Mouse (Mus musculus): ENCODE data around the gene Rgs7.

The Rgs7 gene

GRCm38 (mm10) chr1:175426393-175426792, 65.9 kb downstream of the Rgs7 start:
- Histone ChIP-seq H3K36me3 (ENCODE audit: insufficient read depth, low read length) (no peaks in the 10 kb centered on the region), H3K27me3 (ENCODE audit: insufficient read depth, low read length) (no peaks in the 10 kb centered on the region), H3K4me1 (replicated peaks; ENCODE audit: low read depth, low read length) (no peaks in the 10 kb centered on the region)

GRCm38 (mm10) chr1:175420883-175421282, 71.4 kb downstream of the Rgs7 start:
- no peaks in the 10 kb centered on the region for H3K4me1 ChIP-seq (replicated peaks; ENCODE audit: low read depth, low read length)
- H3K9me3 ChIP-seq (ENCODE audit: low read length) = no peaks in the 10 kb centered on the region
- H3K36me3 ChIP-seq (ENCODE audit: insufficient read depth, low read length) = no peaks in the 10 kb centered on the region
- no peak for TF ChIP-seq CTCF (conservative IDR thresholded peaks at IDR 0.05; ENCODE audit: low read length)
- TF ChIP-seq POU5F1 (IDR thresholded peaks at IDR 0.05; ENCODE audit: borderline replicate concordance, low read length) = no peak
- TF ChIP-seq NANOG (IDR thresholded peaks at IDR 0.05; ENCODE audit: borderline replicate concordance, low read length) = no peak
- H3K27me3 ChIP-seq (ENCODE audit: insufficient read depth, low read length) = no peaks in the 10 kb centered on the region
- no peak overlapping the region for H3K4me3 ChIP-seq (replicated peaks; ENCODE audit: low read length)

More at GRCm38 (mm10) chr1:175426393-175426792, 65.9 kb downstream of the Rgs7 start:
- TF ChIP-seq NANOG (IDR thresholded peaks at IDR 0.05; ENCODE audit: borderline replicate concordance, low read length) (no peak), CTCF (conservative IDR thresholded peaks at IDR 0.05; ENCODE audit: low read length) (no peak), POU5F1 (IDR thresholded peaks at IDR 0.05; ENCODE audit: borderline replicate concordance, low read length) (no peak)
- Histone ChIP-seq H3K4me3 (replicated peaks; ENCODE audit: low read length) (no peak overlapping the region), H3K9me3 (ENCODE audit: low read length) (no peaks in the 10 kb centered on the region)

GRCm38 (mm10) chr1:175415728-175416127, 76.6 kb downstream of the Rgs7 start:
- Histone ChIP-seq H3K9me3 (ENCODE audit: low read length) (no peaks in the 10 kb centered on the region), H3K4me3 (replicated peaks; ENCODE audit: low read length) (no peak overlapping the region), H3K27me3 (ENCODE audit: insufficient read depth, low read length) (no peaks in the 10 kb centered on the region), H3K4me1 (replicated peaks; ENCODE audit: low read depth, low read length) (no peaks in the 10 kb centered on the region), H3K36me3 (ENCODE audit: insufficient read depth, low read length) (no peaks in the 10 kb centered on the region)
- TF ChIP-seq POU5F1 (IDR thresholded peaks at IDR 0.05; ENCODE audit: borderline replicate concordance, low read length) (no peak), CTCF (conservative IDR thresholded peaks at IDR 0.05; ENCODE audit: low read length) (no peak), NANOG (IDR thresholded peaks at IDR 0.05; ENCODE audit: borderline replicate concordance, low read length) (no peak)

- Histone ChIP-seq H3K27me3 (ENCODE audit: insufficient read depth, low read length) (no peaks in the 10 kb centered on the region), H3K4me3 (replicated peaks; ENCODE audit: low read length) (no peak overlapping the region), H3K9me3 (ENCODE audit: low read length) (no peaks in the 10 kb centered on the region), H3K4me1 (replicated peaks; ENCODE audit: low read depth, low read length) (no peaks in the 10 kb centered on the region), H3K36me3 (ENCODE audit: insufficient read depth, low read length) (no peaks in the 10 kb centered on the region)
- no peak for TF ChIP-seq CTCF (conservative IDR thresholded peaks at IDR 0.05; ENCODE audit: low read length)
- no peak for TF ChIP-seq POU5F1 (IDR thresholded peaks at IDR 0.05; ENCODE audit: borderline replicate concordance, low read length)
- TF ChIP-seq NANOG (IDR thresholded peaks at IDR 0.05; ENCODE audit: borderline replicate concordance, low read length) = no peak
Measured at GRCm38 (mm10) chr1:175410399-175410798, 81.9 kb downstream of the Rgs7 start.

- Histone ChIP-seq H3K4me3 (replicated peaks; ENCODE audit: low read length) (no peak overlapping the region), H3K36me3 (ENCODE audit: insufficient read depth, low read length) (no peaks in the 10 kb centered on the region), H3K4me1 (replicated peaks; ENCODE audit: low read depth, low read length) (no peaks in the 10 kb centered on the region), H3K9me3 (ENCODE audit: low read length) (no peaks in the 10 kb centered on the region), H3K27me3 (ENCODE audit: insufficient read depth, low read length) (no peaks in the 10 kb centered on the region)
- no peak for TF ChIP-seq POU5F1 (IDR thresholded peaks at IDR 0.05; ENCODE audit: borderline replicate concordance, low read length)
- TF ChIP-seq NANOG (IDR thresholded peaks at IDR 0.05; ENCODE audit: borderline replicate concordance, low read length) = no peak
- no peak for TF ChIP-seq CTCF (conservative IDR thresholded peaks at IDR 0.05; ENCODE audit: low read length)
Measured at GRCm38 (mm10) chr1:175391894-175392293, 100.4 kb downstream of the Rgs7 start.

- no peak overlapping the region for H3K4me3 ChIP-seq (replicated peaks; ENCODE audit: low read length)
- no peaks in the 10 kb centered on the region for H3K27me3 ChIP-seq (ENCODE audit: insufficient read depth, low read length)
- no peaks in the 10 kb centered on the region for H3K9me3 ChIP-seq (ENCODE audit: low read length)
- no peak for TF ChIP-seq CTCF (conservative IDR thresholded peaks at IDR 0.05; ENCODE audit: low read length)
- TF ChIP-seq NANOG (IDR thresholded peaks at IDR 0.05; ENCODE audit: borderline replicate concordance, low read length) = no peak
- TF ChIP-seq POU5F1 (IDR thresholded peaks at IDR 0.05; ENCODE audit: borderline replicate concordance, low read length) = no peak
- no peaks in the 10 kb centered on the region for H3K4me1 ChIP-seq (replicated peaks; ENCODE audit: low read depth, low read length)
- H3K36me3 ChIP-seq (ENCODE audit: insufficient read depth, low read length) = no peaks in the 10 kb centered on the region
Measured at GRCm38 (mm10) chr1:175389250-175389649, 103.0 kb downstream of the Rgs7 start.

- no peaks in the 10 kb centered on the region for H3K9me3 ChIP-seq (ENCODE audit: low read length)
- no peaks in the 10 kb centered on the region for H3K36me3 ChIP-seq (ENCODE audit: insufficient read depth, low read length)
- no peak overlapping the region for H3K4me3 ChIP-seq (replicated peaks; ENCODE audit: low read length)
- no peaks in the 10 kb centered on the region for H3K27me3 ChIP-seq (ENCODE audit: insufficient read depth, low read length)
- H3K4me1 ChIP-seq (replicated peaks; ENCODE audit: low read depth, low read length) = no peaks in the 10 kb centered on the region
- TF ChIP-seq POU5F1 (IDR thresholded peaks at IDR 0.05; ENCODE audit: borderline replicate concordance, low read length) (no peak), CTCF (conservative IDR thresholded peaks at IDR 0.05; ENCODE audit: low read length) (no peak), NANOG (IDR thresholded peaks at IDR 0.05; ENCODE audit: borderline replicate concordance, low read length) (no peak)
Measured at GRCm38 (mm10) chr1:175385581-175386235, 106.6 kb downstream of the Rgs7 start.

GRCm38 (mm10) chr1:175372571-175372970, 119.7 kb downstream of the Rgs7 start:
- Histone ChIP-seq H3K27me3 (ENCODE audit: insufficient read depth, low read length) (no peaks in the 10 kb centered on the region), H3K36me3 (ENCODE audit: insufficient read depth, low read length) (no peaks in the 10 kb centered on the region), H3K9me3 (ENCODE audit: low read length) (no peaks in the 10 kb centered on the region), H3K4me3 (replicated peaks; ENCODE audit: low read length) (no peak overlapping the region), H3K4me1 (replicated peaks; ENCODE audit: low read depth, low read length) (no peaks in the 10 kb centered on the region)
- TF ChIP-seq POU5F1 (IDR thresholded peaks at IDR 0.05; ENCODE audit: borderline replicate concordance, low read length) (no peak), CTCF (conservative IDR thresholded peaks at IDR 0.05; ENCODE audit: low read length) (no peak), NANOG (IDR thresholded peaks at IDR 0.05; ENCODE audit: borderline replicate concordance, low read length) (no peak)

GRCm38 (mm10) chr1:175368062-175368461, 124.2 kb downstream of the Rgs7 start:
- Histone ChIP-seq H3K36me3 (ENCODE audit: insufficient read depth, low read length) (no peaks in the 10 kb centered on the region), H3K4me3 (replicated peaks; ENCODE audit: low read length) (no peak overlapping the region), H3K4me1 (replicated peaks; ENCODE audit: low read depth, low read length) (no peaks in the 10 kb centered on the region), H3K27me3 (ENCODE audit: insufficient read depth, low read length) (no peaks in the 10 kb centered on the region), H3K9me3 (ENCODE audit: low read length) (0 out of 2 replicates have a peak, but pooled peaks cover 3% of the 10 kb centered on the region)
- TF ChIP-seq NANOG (IDR thresholded peaks at IDR 0.05; ENCODE audit: borderline replicate concordance, low read length) = no peak
- no peak for TF ChIP-seq CTCF (conservative IDR thresholded peaks at IDR 0.05; ENCODE audit: low read length)
- no peak for TF ChIP-seq POU5F1 (IDR thresholded peaks at IDR 0.05; ENCODE audit: borderline replicate concordance, low read length)
